Mouse (Mus musculus) spleen, adult 2 months (tissue): ENCODE results near the gene Optc.

Source experiments
- CTCF ChIP-seq: fragments of 200-500 bp; IDR thresholded peaks from 2 replicates; pipeline ENCODE4 v1.5.1; 2011; ENCODE audit warnings: mild to moderate bottlenecking, inconsistent platforms; ENCODE audit not compliant: insufficient read depth, insufficient read length, insufficient replicate concordance; ENCODE audit errors: extremely low read depth
- POLR2A ChIP-seq: fragments of 200-500 bp; IDR thresholded peaks from 2 replicates; pipeline ENCODE4 v1.6.1; 2011; ENCODE audit warnings: low read depth, low read length, inconsistent platforms

- no peak for TF ChIP-seq CTCF
- TF ChIP-seq POLR2A: no peak
Measured at GRCm38 (mm10) chr1:133910108-133910507, 2.3 kb upstream of the Optc start.
